Mouse (Mus musculus) frontal cortex, postnatal 25 days (tissue): ENCODE results near the gene Slc15a1.

Source experiments
- DNase-seq, 2 experiments: peaks; one replicate each; pipeline ENCODE4 v3.0.0; 2022; ENCODE audit warnings: low spot score in 2 of 2

Slc15a1 gene

DNA sequence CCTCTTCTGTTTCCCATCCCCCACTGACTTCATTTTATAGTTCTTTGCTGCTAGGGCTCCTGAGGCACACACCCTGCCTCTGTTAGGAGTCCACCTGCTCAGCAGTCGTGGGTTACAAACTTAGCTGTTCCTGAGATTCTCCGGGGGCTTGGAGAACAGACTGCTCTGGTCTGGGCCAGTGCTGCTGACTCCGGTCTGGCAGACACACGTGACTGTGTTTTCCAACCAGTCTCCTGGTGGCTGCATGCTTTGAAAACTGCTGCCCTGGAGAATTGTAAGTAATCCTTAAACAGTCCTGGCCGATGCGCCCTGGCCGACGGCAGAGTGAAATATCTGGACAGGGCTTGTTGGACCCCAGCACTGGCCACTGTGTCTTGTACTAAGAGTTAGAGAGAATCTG is 12.7 kb downstream of the Slc15a1 start:
- DNase-seq: no peak

DNA sequence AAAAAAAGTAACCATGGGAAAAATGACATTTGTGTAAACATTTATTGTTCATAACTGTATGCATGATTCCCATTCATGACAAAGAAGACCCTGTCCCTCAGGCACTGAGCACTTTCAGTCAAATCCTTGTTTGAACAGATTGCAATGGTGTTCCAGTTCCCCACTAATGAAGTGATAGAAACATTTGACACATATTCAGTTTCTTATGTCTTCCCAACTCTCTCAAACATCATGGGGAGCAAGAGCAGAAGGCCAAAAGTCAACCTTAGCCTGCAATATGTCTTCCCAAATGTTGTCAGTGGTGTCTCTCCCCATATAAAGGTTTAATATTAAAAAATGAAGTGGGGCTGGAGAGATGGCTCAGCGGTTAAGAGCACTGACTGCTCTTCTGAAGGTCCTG is 19.3 kb downstream of the Slc15a1 start:
- DNase-seq: no peak

DNA sequence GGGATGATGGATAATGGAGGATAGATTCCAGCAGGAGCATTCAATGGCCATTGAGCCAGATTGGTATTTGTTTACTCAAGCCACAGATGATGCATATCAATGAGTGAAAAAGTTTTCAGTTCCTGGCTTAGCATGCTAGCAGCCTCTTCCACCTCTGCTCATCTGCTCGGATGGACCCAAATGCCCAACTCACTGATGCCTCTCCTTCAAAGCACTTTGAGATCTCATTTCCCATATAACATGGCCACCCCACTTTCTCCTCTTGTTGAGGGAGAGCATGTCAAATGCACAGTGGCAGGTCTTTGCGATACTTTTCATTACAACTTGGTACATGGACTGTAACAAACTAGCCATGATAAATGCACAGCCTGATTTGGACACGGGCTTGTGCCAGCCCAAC is 20.6 kb downstream of the Slc15a1 start:
- DNase-seq: no peak

DNA sequence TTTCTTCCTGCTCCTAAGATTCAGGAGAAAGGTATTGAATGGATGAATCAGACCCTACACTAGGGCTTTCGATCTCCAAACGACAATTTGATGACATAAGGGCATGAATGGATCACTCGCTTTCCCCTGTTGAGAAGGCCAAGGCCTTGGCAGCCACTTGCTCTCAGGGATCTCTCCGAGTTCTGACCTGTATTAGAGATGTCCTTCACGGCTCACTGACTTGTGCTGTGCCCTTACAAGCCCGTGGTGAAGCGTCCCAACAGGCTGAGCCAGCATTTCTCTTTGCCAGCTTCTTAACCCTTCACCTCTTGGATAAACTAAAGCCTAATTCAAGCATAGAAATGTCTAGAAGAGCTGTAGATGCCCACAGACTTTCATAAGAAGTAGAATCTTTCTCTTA is 22.9 kb downstream of the Slc15a1 start:
- no peak for DNase-seq

DNA sequence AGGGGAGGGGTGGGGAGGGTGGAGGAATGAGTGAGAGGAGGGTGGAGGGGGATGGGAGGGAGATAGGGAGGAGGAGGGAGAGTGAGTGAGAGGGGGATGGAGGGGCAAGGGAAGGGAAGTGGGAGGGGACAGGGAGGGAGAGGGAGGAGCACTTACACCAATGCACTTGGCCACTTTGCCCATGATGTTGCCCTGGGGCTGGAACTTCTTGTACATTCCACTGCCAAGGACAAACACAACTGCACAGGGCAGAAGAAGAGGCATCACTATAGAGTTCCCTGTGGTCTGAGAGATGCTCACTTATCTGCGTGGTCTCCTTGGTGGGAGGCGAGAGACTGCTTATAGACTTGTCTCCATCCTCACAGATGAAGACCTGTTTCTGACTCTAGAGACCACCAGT is 23.5 kb downstream of the Slc15a1 start:
- no peak for DNase-seq

DNA sequence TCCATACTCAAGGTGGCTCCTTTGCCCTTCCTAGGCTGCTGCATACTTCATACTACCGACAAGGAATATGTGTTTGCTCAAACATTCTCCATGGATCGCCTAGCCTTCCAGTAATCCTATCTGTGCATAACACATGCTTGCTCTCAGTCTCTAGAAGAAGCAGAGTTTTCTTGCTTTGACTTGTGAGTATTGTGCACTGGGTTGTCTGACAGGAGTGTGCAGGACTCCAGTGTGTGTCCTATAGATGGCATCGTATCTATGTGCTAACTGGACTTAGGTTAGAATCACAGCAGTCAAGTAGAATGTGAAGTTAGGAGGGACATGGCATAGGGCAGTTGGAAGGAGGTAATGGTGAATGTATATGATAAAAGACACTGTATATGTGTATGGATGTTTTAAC is 26.0 kb downstream of the Slc15a1 start:
- DNase-seq: no peak

DNA sequence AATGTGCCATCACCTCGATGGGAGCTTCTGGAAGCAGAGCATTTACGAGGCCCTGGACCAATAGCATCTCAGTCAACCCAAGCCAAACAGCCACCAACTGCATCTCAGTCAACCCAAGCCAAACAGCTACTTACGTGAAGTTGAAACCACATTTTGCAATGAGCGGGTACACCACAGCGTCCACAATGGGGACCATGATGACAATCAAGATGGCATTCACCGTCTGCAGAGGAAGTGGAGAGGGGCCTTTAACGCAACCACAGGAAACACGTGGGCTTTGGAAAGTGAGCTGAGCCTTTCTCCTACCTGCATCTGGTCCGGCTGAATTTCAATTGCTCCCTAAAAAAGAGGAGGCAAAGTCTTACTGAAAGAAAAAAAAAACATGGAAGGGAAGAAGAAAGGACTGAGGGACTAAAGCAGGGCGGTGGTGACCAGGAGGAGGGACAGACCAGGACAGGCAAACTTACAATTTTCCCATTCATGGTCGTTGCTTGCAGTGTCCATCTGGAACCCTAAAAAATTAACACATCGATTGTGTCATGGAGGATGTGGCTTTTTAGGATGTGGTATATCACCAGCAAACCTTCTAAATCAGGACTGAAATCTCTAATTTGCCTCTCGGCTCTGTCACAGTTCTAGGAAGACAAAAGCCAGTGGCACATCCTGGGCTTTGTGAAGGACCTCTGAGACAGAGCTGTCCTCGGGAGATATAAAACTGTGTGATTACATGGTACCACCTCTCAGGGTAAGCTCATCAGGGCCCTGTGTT is 26.9 kb downstream of the Slc15a1 start:
- no peak for DNase-seq

DNA sequence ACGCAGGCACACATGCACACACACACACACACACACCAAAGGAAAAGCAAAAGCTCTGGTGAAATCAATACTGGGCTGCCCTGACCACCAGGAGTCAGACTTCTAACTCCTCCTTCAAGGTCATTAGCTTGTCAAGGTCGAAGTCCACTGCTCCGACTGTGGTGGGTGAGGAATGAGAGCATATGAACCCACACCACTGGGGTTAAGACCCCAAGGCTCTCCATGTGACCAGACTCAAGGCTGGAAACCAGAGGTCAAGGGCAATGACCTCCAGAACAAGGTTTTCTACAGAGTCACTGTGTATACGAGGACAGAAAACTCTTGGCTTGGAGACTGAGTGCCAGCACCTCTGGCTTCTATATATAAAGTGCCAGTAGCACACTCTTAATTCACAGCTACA is 31.2 kb downstream of the Slc15a1 start:
- no peak for DNase-seq

DNA sequence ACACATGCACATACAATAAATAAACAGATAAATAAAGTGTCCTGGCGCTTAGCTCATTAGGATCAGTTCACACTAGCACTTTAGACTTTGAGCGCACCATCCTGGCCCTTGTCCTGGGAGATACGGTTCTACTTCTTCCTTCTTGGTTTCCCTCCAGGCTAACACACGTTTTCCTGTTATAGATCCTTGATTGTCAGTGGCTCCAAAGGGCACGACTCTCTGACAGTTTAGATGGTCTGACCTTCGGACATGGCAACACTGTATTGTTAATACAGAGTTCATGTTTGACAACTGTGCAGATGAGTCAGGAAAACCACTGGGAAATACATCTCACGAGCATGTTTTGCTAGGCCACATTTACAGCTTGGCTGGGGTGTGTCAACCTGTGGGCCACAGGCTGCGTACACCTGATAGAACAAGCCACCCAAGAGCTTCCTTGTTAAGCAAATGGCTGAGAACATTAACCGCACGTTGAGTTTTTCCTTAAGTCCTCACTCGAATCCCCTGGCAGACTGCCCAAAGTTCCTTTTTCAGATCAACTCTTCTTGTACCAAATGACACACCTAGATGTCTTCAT is 33.4 kb downstream of the Slc15a1 start:
- no peak for DNase-seq

DNA sequence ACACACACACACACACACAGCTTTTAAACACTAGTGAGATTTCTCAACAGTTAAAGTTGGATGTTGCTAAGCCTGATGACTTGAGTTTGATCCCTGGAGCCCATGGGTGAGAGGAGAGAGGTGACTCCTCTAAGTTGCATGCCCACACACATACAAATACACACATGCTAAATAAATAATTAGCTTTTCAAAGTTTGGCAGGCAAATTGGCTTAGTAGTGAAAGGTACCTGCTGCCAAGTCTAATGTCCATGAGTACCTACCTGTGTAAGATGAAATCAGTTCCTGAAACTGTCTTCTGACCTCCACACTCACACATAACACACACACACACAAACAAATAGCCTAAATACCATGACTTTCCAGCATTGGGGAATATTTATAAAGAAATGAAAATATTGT is 35.5 kb downstream of the Slc15a1 start:
- no peak for DNase-seq

DNA sequence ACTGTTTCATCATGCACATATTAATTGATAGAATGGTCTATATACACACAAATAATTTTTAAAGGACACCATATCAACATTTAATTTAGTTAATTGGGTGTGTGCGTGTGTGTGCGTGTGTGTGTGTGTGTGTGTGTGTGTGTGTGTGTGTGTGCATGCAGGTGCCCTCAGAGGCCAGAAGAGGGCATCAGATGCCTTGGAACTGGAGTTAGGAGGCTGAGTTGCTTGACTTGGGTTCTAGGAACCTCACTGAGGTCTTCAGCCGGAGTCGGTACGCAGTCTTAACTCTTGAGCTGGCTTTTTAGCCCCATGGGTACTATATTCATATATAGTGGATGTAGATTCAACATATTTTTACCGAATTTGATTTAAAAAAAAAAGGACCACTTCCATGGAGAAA is 37.4 kb downstream of the Slc15a1 start:
- no peak for DNase-seq

DNA sequence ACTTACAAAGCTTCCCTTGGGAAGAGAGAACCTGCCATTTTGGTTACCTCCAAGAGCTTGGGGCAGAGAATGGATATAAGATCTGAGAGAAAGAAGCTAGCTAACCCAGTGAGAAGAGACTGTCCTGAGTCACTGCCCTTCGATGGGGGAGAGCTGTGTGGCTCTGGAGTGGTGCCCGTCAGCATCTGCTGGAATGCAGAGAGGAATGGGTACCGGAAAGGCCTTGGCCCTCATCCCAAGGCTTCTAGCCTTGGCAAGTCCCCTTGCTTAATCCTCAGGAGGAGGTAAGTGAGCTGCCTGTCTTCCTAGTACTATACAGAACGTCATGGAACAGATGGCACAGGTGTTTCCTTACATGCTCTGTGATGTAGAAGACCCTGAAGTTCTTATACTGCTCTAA is 38.6 kb downstream of the Slc15a1 start:
- DNase-seq: no peak

DNA sequence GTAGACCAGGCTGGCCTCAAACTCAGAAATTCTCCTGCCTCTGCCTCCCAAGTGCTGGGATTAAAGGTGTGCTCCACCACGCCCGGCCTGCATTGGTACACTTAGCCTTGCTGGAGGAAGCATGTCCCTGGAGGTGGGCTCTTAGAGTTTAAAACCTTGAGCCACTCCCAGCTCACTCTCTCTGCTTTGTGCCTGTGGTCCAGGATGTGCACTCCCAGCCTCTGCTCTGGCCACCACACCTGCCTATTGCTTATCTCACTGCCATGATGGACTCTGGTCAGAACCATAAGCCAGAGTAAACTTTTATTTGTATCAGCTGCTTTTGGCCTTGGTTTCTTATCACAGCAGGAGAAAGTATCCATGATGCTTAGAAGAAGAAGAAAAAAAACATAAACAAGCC is 40.7 kb downstream of the Slc15a1 start:
- no peak for DNase-seq

DNA sequence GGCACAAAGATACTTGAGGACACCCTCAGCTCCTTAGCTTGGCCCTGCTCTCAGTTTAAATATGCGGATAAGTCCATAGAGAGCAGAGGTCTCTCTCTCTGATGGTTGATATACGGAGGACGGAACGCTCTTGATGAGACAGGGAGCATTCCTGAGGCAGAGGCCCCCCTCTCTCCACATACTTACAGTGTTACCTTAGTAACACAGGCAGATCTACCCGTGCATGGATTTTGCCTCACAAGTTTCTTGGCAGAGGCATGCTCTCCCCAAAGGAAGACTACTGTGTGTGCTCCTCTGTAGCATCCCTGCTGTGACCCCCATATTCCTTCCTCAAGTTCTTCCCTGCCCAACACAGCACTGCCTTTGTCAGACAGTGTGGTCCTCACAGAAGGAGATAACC is 42.3 kb downstream of the Slc15a1 start:
- DNase-seq: no peak

DNA sequence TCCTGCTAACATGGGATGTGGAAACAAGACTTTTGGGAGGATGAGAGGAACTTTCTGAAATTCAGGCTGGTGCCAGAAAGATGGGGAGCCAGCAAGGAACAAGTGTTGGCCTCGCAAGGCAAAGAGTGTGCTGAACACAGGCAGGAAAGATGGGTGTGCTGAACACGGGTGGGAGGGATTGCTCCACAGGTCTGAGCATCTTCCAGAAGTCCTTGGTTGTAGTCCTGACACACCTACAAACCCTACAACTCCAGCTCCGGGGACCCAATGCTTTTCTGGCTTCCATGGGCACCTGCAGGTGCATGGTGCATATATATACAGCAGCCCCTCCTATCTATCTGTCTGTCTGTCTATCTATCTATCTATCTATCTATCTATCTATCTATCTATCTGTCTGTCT is 44.1 kb downstream of the Slc15a1 start:
- DNase-seq: no peak

DNA sequence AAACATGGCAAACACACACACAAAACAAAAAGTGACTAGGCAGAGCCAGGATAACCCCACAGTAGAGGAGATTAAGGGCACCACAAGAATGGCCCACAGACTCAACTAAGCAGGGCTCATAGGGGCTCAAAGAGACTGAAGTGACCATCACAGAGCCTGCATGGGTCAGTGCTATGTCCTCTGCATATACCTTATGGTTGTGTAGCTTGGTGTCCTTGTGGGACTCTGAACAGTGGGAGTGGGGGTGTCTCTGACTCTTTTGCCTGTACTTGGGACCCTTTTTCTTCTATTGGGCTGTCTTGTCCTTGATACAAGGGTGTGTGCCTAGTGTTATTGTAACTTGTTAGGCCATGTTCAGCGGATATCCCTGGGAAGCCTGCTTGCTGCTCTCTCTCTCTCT is 46.5 kb downstream of the Slc15a1 start:
- DNase-seq: no peak

DNA sequence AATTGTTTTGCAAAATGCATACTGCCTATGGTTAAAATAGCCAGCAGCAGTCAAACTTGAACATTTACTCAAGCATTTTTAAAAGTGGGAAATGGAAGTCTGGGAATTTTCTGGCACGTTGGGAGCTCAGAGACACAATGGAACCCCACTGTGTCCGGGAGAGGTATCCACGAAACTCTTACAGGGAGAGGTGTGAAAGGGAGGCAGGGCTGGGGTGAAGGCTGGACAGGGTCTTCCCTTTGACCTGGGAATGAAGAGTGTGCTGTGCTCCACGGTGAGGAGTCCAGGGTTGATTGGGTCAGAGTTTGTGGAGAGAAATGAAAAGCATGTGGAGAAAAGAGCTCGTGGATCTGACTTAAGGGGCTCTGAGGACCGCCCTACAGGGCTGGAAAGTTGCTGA is 47.5 kb downstream of the Slc15a1 start:
- no peak for DNase-seq

DNA sequence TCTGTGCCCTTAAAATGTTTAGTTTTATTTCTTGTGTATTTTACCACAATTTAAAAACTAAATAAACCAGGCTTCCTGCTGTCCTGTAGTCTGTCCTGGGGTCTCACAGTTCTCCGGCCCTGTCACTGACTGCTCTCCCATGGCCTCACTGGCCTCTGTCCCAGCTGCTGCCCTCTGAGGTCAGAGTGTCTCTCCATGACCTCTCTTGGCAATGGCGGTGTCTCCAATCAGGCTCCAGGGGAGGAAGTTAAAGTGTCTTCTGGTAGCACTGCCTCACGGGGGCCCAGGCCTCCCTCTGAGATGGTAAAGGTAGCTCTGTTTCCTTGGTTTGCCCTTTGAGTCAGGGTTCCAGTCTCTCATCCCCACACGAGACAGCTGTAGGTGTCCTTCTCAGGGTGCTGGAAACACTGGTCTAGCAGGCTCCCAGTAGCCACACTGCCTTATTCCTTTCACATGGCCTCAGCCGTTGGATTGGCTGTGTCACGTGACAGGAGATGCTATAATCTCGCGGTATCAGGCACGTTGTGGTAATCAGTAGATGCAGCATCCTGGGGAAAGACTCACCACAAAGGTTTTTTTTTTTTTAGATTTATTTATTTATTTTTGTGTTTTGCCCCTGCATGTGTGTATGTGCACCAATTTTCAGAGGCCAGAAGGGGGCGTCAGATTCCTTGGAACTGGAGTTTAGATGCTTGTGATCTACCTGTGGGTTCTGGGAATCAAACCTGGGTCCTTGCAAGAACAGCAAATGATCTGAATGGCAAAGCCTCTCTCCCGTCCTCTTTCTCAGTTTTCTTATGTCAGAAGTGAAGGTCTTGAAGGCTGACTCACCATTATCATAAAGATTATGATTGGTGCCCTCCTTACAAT is 48.4 kb downstream of the Slc15a1 start:
- DNase-seq: no peak

DNA sequence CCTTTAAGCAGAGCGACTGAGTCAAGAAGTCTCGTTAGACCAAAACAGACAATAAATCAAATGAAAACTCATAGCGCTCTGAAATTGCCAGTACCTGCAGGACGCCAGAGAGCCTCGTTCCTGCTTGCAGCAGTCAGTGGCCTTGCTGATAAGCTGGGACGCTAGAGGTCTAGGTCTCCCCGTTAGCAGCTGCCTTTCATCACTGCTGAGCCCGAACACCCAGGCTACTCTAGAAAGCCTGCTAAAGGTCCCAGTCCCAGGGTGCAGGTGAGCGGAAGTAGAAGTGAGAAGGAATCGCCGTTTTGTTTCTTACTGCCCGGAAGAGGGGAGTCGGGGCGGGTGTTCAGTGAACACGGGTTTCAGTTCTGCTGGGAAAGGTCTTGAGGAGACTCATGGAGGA is 49.1 kb downstream of the Slc15a1 start:
- DNase-seq: no peak

DNA sequence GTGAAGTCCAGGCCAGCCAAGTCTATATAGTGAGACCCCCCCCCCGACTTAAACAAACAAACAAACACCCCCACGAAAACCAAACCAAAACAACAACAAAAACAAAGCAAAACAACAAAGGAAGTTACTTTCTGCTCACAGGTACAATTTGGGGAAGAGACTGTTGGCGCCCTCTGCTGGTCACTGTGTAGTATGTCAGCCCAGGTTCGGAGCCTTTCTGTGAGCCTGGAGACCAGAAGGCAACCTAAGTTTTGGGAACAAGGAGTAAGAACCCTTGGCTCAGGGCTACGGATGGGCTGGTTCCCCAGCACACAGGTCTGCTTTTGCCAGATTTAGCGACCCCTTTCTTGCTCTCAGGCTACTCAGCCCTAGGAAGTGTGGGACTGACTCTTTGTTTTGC is 49.5 kb downstream of the Slc15a1 start:
- peak; percentile 44 to 55 for DNase-seq

DNA sequence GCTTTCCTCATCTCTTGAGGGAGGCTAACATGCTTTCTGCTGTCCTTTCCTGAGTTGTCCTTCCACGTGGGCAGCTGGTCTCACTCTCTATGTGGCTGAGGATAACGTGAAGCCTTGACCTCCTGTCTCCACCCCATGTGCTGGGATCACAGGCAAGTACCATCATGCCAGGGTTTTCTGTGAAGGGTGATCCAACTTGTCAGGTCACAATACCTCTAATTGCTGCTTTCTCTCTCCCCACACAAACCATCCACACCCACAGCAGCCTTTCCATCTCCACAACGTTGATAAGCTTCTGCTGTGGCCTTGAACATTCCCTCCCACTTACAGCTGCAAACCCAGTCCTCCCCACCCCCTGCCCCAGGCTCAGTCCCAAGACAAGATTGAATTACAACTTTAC is 51.9 kb downstream of the Slc15a1 start:
- DNase-seq: no peak

DNA sequence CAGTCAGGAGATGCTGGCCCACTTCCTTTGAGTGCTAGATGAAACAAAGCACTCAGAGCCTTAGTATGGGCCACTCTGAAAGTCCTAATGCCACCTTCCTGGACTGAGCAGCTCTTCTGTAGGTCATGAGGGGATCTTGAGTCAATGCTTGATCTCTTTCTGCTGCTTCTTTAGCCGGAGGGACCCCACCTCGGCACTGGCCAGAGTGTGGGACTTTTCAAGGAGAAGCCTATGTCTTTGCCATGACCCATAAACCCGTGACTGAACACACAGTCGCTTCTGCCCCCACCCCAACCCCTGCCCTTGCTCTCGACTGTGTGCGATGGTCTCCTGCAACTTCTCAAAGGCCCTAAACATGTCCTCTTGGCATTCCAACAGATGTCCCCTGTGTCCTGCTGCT is 52.8 kb downstream of the Slc15a1 start:
- DNase-seq: no peak

DNA sequence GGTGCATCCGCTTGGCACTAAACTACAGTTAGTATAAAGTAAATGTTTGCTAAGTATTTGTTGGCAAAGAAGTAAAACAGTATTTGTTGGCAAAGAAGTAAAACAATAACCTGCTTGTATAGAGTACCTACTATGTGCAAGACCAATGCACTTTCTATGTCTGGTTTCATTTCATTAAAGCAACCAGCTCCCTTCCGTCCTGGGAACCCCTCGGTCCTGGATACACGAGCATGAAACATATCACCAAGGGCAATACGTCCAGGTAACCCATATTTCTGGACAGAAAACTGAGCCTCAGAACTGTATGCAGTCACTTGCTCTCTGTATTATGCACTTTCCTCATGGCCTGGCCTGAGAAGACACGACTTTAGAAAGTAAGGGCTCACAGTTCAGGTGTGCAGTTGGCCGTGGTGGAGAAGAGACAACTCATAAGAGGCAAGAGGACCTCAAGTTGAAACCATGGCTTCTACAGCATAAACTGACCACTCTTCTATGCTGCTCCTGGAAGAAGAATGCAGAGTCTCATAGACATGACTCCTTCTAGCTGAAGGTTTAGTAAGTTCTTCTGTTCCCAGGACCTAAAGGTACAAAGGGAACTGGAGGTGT is 53.5 kb downstream of the Slc15a1 start:
- no peak for DNase-seq
